Mouse (Mus musculus): ENCODE results near the gene 4930404N11Rik. TPM values are rescaled to one million over a fixed set of nuclear protein-coding genes. Genes with fewer than 3 reads are reported as not detected.

Gene 4930404N11Rik
- polyA plus RNA-seq, 1 experiment from 2014 or later: 1.5 TPM

- no peaks in the 10 kb centered on the region for H3K9me3 ChIP-seq (ENCODE audit: control insufficient read depth)
- no peaks in the 10 kb centered on the region for H3K27me3 ChIP-seq (replicated peaks; ENCODE audit: control insufficient read depth, insufficient read depth, low read length)
- 88% methylated on average over 23 of the region's 23 CpGs for WGBS
- no peak overlapping the region for H3K4me2 ChIP-seq (replicated peaks; ENCODE audit: low read depth)
- no peak overlapping the region for H3K4me3 ChIP-seq (ENCODE audit: low read depth, low read length)
- no peak for TF ChIP-seq CTCF (IDR thresholded peaks at IDR 0.05; ENCODE audit: low read depth)
- H3K4me1 ChIP-seq (replicated peaks; ENCODE audit: control insufficient read depth, insufficient read depth, low read length): peaks cover 7% of the 10 kb centered on the region; the same call in 1 of the 2 replicates
- no peak overlapping the region; the same call in 1 of the 2 replicates for H3K27ac ChIP-seq (ENCODE audit: low read depth, low read length)
- H3K36me3 ChIP-seq (ENCODE audit: control insufficient read depth, insufficient read depth): peaks cover 51% of the 10 kb centered on the region
- no peak overlapping the region for H3K9ac ChIP-seq (ENCODE audit: low read depth, low read length)
- no peak for ATAC-seq
These were observed 42.4 kb downstream of the 4930404N11Rik start for GRCm38 (mm10) chr10:81323141-81323775.

DNA sequence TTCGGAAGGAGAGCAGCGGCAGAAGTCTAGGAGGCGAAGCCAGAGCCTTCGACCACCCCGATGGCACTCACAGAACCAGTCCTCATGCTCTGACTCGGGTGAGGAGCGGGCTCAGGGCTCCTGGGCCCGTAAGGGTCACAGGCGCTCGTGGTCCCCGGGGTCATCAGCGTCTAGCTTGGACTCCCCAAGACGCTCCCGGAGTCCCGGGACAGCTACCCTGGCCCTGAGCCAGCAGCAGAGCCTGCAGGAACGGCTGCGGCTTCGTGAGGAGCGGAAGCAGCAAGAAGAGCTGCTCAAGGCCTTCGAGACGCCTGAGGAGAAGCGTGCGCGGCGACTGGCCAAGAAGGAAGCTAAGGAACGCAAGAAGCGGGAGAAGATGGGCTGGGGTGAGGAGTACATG, 43.2 kb downstream of the 4930404N11Rik start:
- H3K4me3 ChIP-seq (ENCODE audit: low read depth, low read length): no peak overlapping the region
- peaks cover 56% of the 10 kb centered on the region for H3K36me3 ChIP-seq (ENCODE audit: control insufficient read depth, insufficient read depth)
- H3K9ac ChIP-seq (ENCODE audit: low read depth, low read length): no peak overlapping the region
- TF ChIP-seq CTCF (IDR thresholded peaks at IDR 0.05; ENCODE audit: low read depth): no peak
- H3K9me3 ChIP-seq (ENCODE audit: control insufficient read depth): no peaks in the 10 kb centered on the region
- peaks cover 6% of the 10 kb centered on the region; the same call in 1 of the 2 replicates for H3K4me1 ChIP-seq (replicated peaks; ENCODE audit: control insufficient read depth, insufficient read depth, low read length)
- H3K27me3 ChIP-seq (replicated peaks; ENCODE audit: control insufficient read depth, insufficient read depth, low read length): no peaks in the 10 kb centered on the region
- WGBS: 94% methylated on average over 27 of the region's 27 CpGs
- no peak for ATAC-seq
- H3K4me2 ChIP-seq (replicated peaks; ENCODE audit: low read depth): peak overlapping the region; percentile 72; the same call in 1 of the 2 replicates
- H3K27ac ChIP-seq (ENCODE audit: low read depth, low read length): no peak overlapping the region

- Histone ChIP-seq H3K4me1 (replicated peaks; ENCODE audit: control insufficient read depth, insufficient read depth, low read length) (peaks cover 7% of the 10 kb centered on the region; the same call in 1 of the 2 replicates), H3K27me3 (replicated peaks; ENCODE audit: control insufficient read depth, insufficient read depth, low read length) (no peaks in the 10 kb centered on the region), H3K9ac (ENCODE audit: low read depth, low read length) (peak overlapping the region; percentile 89), H3K4me3 (ENCODE audit: low read depth, low read length) (peak overlapping the region; percentile 87), H3K4me2 (replicated peaks; ENCODE audit: low read depth) (peak overlapping the region; percentile 72), H3K27ac (ENCODE audit: low read depth, low read length) (peak overlapping the region; percentile 85), H3K9me3 (ENCODE audit: control insufficient read depth) (no peaks in the 10 kb centered on the region), H3K36me3 (ENCODE audit: control insufficient read depth, insufficient read depth) (peaks cover 49% of the 10 kb centered on the region)
- WGBS: 2% methylated on average over 20 of the region's 20 CpGs
- TF ChIP-seq CTCF (IDR thresholded peaks at IDR 0.05; ENCODE audit: low read depth): no peak
- no peak for ATAC-seq
These were observed 44.2 kb downstream of the 4930404N11Rik start for GRCm38 (mm10) chr10:81321436-81321835.

- TF ChIP-seq CTCF (IDR thresholded peaks at IDR 0.05; ENCODE audit: low read depth): peak; percentile 52
- Histone ChIP-seq H3K9me3 (ENCODE audit: control insufficient read depth) (no peaks in the 10 kb centered on the region), H3K36me3 (ENCODE audit: control insufficient read depth, insufficient read depth) (peaks cover 46% of the 10 kb centered on the region), H3K27me3 (replicated peaks; ENCODE audit: control insufficient read depth, insufficient read depth, low read length) (no peaks in the 10 kb centered on the region), H3K4me1 (replicated peaks; ENCODE audit: control insufficient read depth, insufficient read depth, low read length) (peaks cover 7% of the 10 kb centered on the region; the same call in 1 of the 2 replicates), H3K27ac (ENCODE audit: low read depth, low read length) (peak within 1 kb of the TSS; percentile 85), H3K4me3 (ENCODE audit: low read depth, low read length) (peak within 1 kb of the TSS; percentile 87), H3K9ac (ENCODE audit: low read depth, low read length) (peak within 1 kb of the TSS; percentile 89), H3K4me2 (replicated peaks; ENCODE audit: low read depth) (peak within 1 kb of the TSS; percentile 72)
- peak; percentile 89 for ATAC-seq
- under 1% methylated on average over 68 of the region's 68 CpGs for WGBS
These were observed 44.9 kb downstream of the 4930404N11Rik start, which contains the start of gene Cactin for GRCm38 (mm10) chr10:81320550-81321347. Gene Cactin (plus strand): TSS chr10:81321103.

GRCm38 (mm10) chr10:81319741-81320549, 45.7 kb downstream of the 4930404N11Rik start:
- Histone ChIP-seq H3K9ac (ENCODE audit: low read depth, low read length) (peak overlapping the region; percentile 53), H3K4me2 (replicated peaks; ENCODE audit: low read depth) (peak overlapping the region; percentile 72), H3K27ac (ENCODE audit: low read depth, low read length) (peak overlapping the region; percentile 65), H3K4me1 (replicated peaks; ENCODE audit: control insufficient read depth, insufficient read depth, low read length) (peaks cover 7% of the 10 kb centered on the region; the same call in 1 of the 2 replicates), H3K27me3 (replicated peaks; ENCODE audit: control insufficient read depth, insufficient read depth, low read length) (no peaks in the 10 kb centered on the region), H3K4me3 (ENCODE audit: low read depth, low read length) (peak overlapping the region; percentile 87), H3K9me3 (ENCODE audit: control insufficient read depth) (no peaks in the 10 kb centered on the region), H3K36me3 (ENCODE audit: control insufficient read depth, insufficient read depth) (peaks cover 46% of the 10 kb centered on the region)
- TF ChIP-seq CTCF (IDR thresholded peaks at IDR 0.05; ENCODE audit: low read depth): no peak
- WGBS: under 1% methylated on average over 38 of the region's 38 CpGs
- peak; percentile 3; the same call in 1 of the 2 replicates for ATAC-seq

Measured in intestine, postnatal 0 days (tissue).